Mouse (Mus musculus): Measurements from ENCODE around the gene Catsper4.
A peak's percentile ranks its signal among the peaks of the same experiment; 100 is the strongest.

The Catsper4 gene

GRCm38 (mm10) chr4:134181825-134182224, 45.4 kb downstream of the Catsper4 start:
- DNase-seq (ENCODE audit: low read depth, low spot score), result peak; percentile 38

- DNase-seq (ENCODE audit: low read depth, low spot score), result no peak
Observed at GRCm38 (mm10) chr4:134181112-134181511, 46.1 kb downstream of the Catsper4 start.

- DNase-seq (ENCODE audit: low read depth, low spot score), result no peak
Observed at GRCm38 (mm10) chr4:134172391-134172790, 54.8 kb downstream of the Catsper4 start.

GRCm38 (mm10) chr4:134166906-134167305, 60.3 kb downstream of the Catsper4 start:
- DNase-seq (ENCODE audit: low read depth, low spot score), result no peak

- no peak for DNase-seq (ENCODE audit: low read depth, low spot score)
Observed at GRCm38 (mm10) chr4:134165548-134166465, 61.4 kb downstream of the Catsper4 start.

GRCm38 (mm10) chr4:134165024-134165423, 62.2 kb downstream of the Catsper4 start:
- no peak for DNase-seq (ENCODE audit: low read depth, low spot score)

- no peak for DNase-seq (ENCODE audit: low read depth, low spot score)
Observed at GRCm38 (mm10) chr4:134164591-134164990, 62.6 kb downstream of the Catsper4 start.

Measured in A20 (cell line).